Mouse (Mus musculus): ENCODE results near the gene Hmox1.

DNA sequence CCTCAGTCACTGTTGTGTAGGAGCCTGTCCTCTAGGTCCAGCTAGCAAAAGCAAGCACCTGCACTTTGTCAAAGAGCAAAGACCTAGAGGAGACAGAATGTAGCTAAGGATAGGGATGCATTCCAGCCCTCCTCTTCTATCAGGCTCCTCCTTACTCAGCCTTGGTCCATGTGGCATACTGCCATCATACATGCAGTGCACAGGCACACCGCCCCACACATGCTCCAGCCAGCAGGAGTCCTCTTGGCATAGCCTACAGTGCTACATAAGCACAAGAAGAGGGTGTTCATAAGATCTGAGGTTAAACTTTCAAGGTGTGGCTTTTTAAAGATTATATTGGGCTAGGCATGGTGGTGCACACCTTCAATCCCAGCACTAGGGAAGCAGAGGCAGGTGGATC lies 18.5 kb upstream of the Hmox1 start:
- no peak for TF ChIP-seq EP300 (IDR thresholded peaks at IDR 0.05; ENCODE audit: low read depth)
- no peak for TF ChIP-seq CTCF (IDR thresholded peaks at IDR 0.05; ENCODE audit: low read depth)

All from liver, postnatal 0 days (tissue).